Mouse (Mus musculus) embryonic facial prominence, embryonic 14.5 days (tissue): ENCODE results near the gene Satb1. TPM values are rescaled to one million over a fixed set of nuclear protein-coding genes. Genes with fewer than 3 reads are reported as not detected.

Source experiments
- ATAC-seq: fragments of 200-750 bp; cut with Nextera tagmentation; 2 replicates; pipeline ENCODE4 v1.8.0; 2017; ENCODE audit warnings: low read depth, moderate number of reproducible peaks, moderate TSS enrichment
- DNase-seq: peaks from one replicate; pipeline ENCODE4 v3.0.0-alpha.2; 2015; ENCODE audit warnings: low spot score
- H3K27ac ChIP-seq: fragments of 300-500 bp; sonication (generic); replicated peaks from 2 replicates; pipeline ENCODE4 v1.5.1; 2014; ENCODE audit warnings: low read depth, mild to moderate bottlenecking, low read length, moderate library complexity
- H3K27me3 ChIP-seq: fragments of 300-500 bp; sonication (generic); replicated peaks from 2 replicates; pipeline ENCODE4 v1.6.1; 2014; ENCODE audit warnings: low read length; ENCODE audit not compliant: control insufficient read depth, insufficient read depth
- H3K36me3 ChIP-seq: fragments of 300-500 bp; sonication (generic); 2 replicates; pipeline ENCODE4 v1.6.1; 2014; ENCODE audit warnings: low read length, mixed read lengths; ENCODE audit not compliant: control insufficient read depth, insufficient read depth
- H3K4me1 ChIP-seq: fragments of 300-500 bp; sonication (generic); 2 replicates; pipeline ENCODE4 v1.6.1; 2014; ENCODE audit warnings: antibody characterized with exemption, low read length; ENCODE audit not compliant: control insufficient read depth, insufficient read depth
- H3K4me2 ChIP-seq: fragments of 300-500 bp; sonication (generic); 2 replicates; pipeline ENCODE4 v1.6.1; 2014; ENCODE audit warnings: low read depth, mild to moderate bottlenecking, low read length, moderate library complexity, mixed read lengths
- H3K4me3 ChIP-seq: fragments of 300-500 bp; sonication (generic); 2 replicates; pipeline ENCODE4 v1.5.1; 2014; ENCODE audit warnings: low read depth, mild to moderate bottlenecking, low read length
- H3K9ac ChIP-seq: fragments of 300-500 bp; sonication (generic); 2 replicates; pipeline ENCODE4 v1.6.1; 2014; ENCODE audit warnings: low read depth, mild to moderate bottlenecking, low read length, moderate library complexity, mixed read lengths
- H3K9me3 ChIP-seq: fragments of 300-500 bp; sonication (generic); 2 replicates; pipeline ENCODE4 v1.6.1; 2016; ENCODE audit warnings: low read length; ENCODE audit not compliant: control insufficient read depth
- WGBS: fragments of 180-500 bp; shearing (Covaris S2); extraction: QIAGEN DNeasy Blood & Tissue Kit; methylation state at CpG from one replicate; pipeline ENCODE4 v1.1.7; 2014; 5-methylcytosine and 5-hydroxymethylcytosine counted together
- polyA plus RNA-seq: library from polyadenylated mRNA; unstranded; fragments of >200 nt; fragmentation: Nextera tagmentation; extraction: Ambion mirVana; gene quantifications from 2 replicates; pipeline ENCODE4 v1.2.1, GENCODE M21; 2014

The Satb1 gene
- polyA plus RNA-seq, 1 experiment from 2014 or later = 18.8 TPM

GRCm38 (mm10) chr17:51778961-51779360 lies 54.1 kb downstream of the Satb1 start:
- 71% methylated on average over 2 of the region's 2 CpGs for WGBS
- DNase-seq (no peak), ATAC-seq (no peak)
- no peak overlapping the region for H3K4me3 ChIP-seq
- H3K27ac ChIP-seq = no peak overlapping the region
- H3K9me3 ChIP-seq = no peaks in the 10 kb centered on the region
- H3K36me3 ChIP-seq = peaks cover 12% of the 10 kb centered on the region
- H3K27me3 ChIP-seq = no peaks in the 10 kb centered on the region
- no peak overlapping the region for H3K4me2 ChIP-seq
- peaks cover 3% of the 10 kb centered on the region; the same call in 1 of the 2 replicates for H3K4me1 ChIP-seq
- no peak overlapping the region for H3K9ac ChIP-seq

DNA sequence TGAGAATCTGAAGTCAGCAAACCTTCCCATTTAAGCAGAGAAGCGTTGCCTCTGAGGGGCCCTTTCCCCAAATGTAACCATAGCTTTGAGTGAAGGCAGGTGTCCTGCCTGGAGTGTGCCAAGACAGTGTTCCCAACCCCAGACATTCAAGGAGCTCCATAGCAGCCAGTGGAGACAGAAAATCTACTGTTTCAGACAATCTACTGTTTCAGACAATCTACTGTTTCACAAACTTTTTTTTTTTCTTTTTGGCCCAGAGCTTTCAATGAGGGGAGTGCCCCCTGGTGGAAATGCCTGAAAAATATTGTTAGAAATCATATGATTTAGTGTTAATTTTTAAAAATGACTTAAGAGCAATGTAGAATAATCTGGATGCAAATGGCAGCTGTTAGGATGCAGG lies 55.3 kb downstream of the Satb1 start:
- H3K4me1 ChIP-seq = peaks cover 3% of the 10 kb centered on the region; the same call in 1 of the 2 replicates
- peaks cover 12% of the 10 kb centered on the region for H3K36me3 ChIP-seq
- H3K9ac ChIP-seq = no peak overlapping the region
- H3K4me3 ChIP-seq = no peak overlapping the region
- DNase-seq (peak; percentile 72), ATAC-seq (peak; percentile 76; the same call in 1 of the 2 replicates)
- WGBS = 39% methylated on average over 1 of the region's 1 CpGs
- H3K27me3 ChIP-seq = no peaks in the 10 kb centered on the region
- H3K27ac ChIP-seq = no peak overlapping the region
- H3K4me2 ChIP-seq = no peak overlapping the region
- no peaks in the 10 kb centered on the region for H3K9me3 ChIP-seq

- no peak for ATAC-seq
- no peaks in the 10 kb centered on the region for H3K27me3 ChIP-seq
- WGBS = 60% methylated on average over 18 of the region's 18 CpGs
- no peaks in the 10 kb centered on the region for H3K9me3 ChIP-seq
- peak overlapping the region; percentile 38; the same call in 1 of the 2 replicates for H3K9ac ChIP-seq
- peak overlapping the region; percentile 31 for H3K4me2 ChIP-seq
- H3K4me3 ChIP-seq = peak overlapping the region; percentile 17; the same call in 1 of the 2 replicates
- H3K4me1 ChIP-seq = peaks cover 3% of the 10 kb centered on the region; the same call in 1 of the 2 replicates
- H3K27ac ChIP-seq = no peak overlapping the region
- peak; percentile 46 for DNase-seq
- no peaks in the 10 kb centered on the region for H3K36me3 ChIP-seq
Observed at GRCm38 (mm10) chr17:51775070-51775881, 57.8 kb downstream of the Satb1 start.

DNA sequence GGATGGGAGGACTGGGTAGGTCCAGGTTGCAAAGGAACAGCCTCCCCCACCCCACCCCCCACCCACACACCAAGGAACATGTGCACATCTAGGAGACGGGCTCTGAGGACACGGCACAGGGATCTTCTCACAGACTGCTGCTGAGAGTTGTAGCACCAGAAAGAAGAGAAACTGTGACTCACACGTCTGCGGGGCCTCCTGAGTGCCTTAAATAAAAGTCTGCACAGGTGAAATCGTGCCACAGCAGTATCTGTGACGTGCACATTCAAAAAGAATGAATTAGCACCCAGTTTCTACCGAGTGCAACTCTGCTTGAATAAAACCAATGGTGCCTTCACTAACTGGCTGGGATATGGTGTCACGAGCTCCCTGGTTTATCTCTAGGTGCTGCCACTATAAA lies 69.5 kb downstream of the Satb1 start:
- ATAC-seq (no peak), DNase-seq (no peak)
- H3K36me3 ChIP-seq = no peaks in the 10 kb centered on the region
- no peaks in the 10 kb centered on the region; the same call in 1 of the 2 replicates for H3K27me3 ChIP-seq
- H3K4me1 ChIP-seq = peaks cover 4% of the 10 kb centered on the region; the same call in 1 of the 2 replicates
- H3K27ac ChIP-seq = no peak overlapping the region
- WGBS = 88% methylated on average over 8 of the region's 8 CpGs
- no peak overlapping the region for H3K4me3 ChIP-seq
- no peaks in the 10 kb centered on the region for H3K9me3 ChIP-seq
- H3K9ac ChIP-seq = no peak overlapping the region
- no peak overlapping the region for H3K4me2 ChIP-seq

- Histone ChIP-seq H3K4me3 (no peak overlapping the region), H3K27ac (no peak overlapping the region), H3K4me1 (peaks cover 4% of the 10 kb centered on the region; the same call in 1 of the 2 replicates), H3K9me3 (no peaks in the 10 kb centered on the region), H3K4me2 (no peak overlapping the region), H3K9ac (no peak overlapping the region), H3K27me3 (no peaks in the 10 kb centered on the region; the same call in 1 of the 2 replicates), H3K36me3 (no peaks in the 10 kb centered on the region)
- ATAC-seq (no peak), DNase-seq (no peak)
- 76% methylated on average over 7 of the region's 7 CpGs for WGBS
Observed at GRCm38 (mm10) chr17:51762503-51762902, 70.6 kb downstream of the Satb1 start.

DNA sequence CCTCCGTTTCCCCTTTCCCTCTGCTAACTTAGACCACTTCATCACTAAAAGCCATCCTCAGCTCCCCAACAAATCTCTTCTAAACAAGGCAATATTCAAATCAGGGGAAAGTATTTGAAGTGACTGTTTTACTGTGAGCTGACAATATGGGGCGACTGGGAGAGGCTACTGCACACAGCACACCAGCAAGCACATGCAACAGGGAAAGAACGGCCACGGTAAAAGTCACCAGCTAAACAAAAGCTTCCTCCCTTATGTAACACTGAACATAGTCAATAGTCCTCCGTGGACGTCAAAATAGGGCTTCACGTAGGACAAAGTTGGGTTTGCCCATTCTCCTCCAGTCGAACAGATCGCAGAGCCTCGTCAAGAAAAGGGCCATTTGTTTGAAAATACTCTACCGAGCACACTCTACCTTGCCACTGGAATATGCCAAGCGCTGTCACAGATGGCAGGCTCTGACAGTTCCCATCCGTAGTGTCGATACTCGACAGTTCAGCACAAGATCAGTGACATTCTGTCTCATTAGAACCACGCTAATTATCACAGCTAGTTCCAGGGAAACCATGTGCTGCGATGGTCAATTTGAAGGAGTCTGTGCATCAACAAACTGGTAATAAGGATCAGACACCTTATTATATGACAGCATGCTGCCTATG lies 72.0 kb downstream of the Satb1 start:
- no peak overlapping the region for H3K9ac ChIP-seq
- H3K4me2 ChIP-seq = peak overlapping the region; percentile 45
- no peak overlapping the region for H3K27ac ChIP-seq
- peaks cover 4% of the 10 kb centered on the region; the same call in 1 of the 2 replicates for H3K4me1 ChIP-seq
- H3K4me3 ChIP-seq = no peak overlapping the region
- no peaks in the 10 kb centered on the region for H3K36me3 ChIP-seq
- 56% methylated on average over 17 of the region's 17 CpGs for WGBS
- no peaks in the 10 kb centered on the region for H3K9me3 ChIP-seq
- ATAC-seq = no peak
- DNase-seq = no peak
- no peaks in the 10 kb centered on the region; the same call in 1 of the 2 replicates for H3K27me3 ChIP-seq

DNA sequence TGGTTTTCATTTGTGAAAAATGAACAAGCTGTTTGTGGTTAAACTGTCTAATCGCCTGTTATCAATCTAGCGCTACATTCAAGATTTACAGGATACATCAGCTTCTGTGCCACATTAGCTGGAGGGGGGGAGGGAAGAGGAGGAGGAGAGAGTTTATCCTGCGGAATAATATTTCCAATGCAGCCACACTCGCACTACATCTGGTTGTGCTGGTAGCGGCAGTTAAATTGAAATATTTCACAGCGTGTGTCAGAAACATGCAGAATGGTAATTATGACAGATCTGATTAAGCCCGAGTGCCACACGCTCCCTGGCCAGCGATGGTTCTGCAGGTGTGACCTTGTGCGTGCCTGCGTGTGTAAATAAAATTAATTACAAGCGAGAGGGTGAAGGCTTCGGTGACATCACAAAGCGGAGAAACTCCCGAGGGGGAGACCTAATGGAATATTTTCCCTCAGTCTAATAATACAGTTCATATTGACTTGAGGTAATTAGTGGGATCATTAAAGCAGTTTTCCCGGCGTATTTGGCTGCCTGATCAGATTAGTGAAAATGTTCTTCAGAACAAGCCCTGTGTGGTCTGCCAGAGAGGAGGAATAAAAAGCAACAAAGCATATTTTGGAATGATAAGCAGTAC lies 72.7 kb downstream of the Satb1 start:
- H3K36me3 ChIP-seq = no peaks in the 10 kb centered on the region

DNA sequence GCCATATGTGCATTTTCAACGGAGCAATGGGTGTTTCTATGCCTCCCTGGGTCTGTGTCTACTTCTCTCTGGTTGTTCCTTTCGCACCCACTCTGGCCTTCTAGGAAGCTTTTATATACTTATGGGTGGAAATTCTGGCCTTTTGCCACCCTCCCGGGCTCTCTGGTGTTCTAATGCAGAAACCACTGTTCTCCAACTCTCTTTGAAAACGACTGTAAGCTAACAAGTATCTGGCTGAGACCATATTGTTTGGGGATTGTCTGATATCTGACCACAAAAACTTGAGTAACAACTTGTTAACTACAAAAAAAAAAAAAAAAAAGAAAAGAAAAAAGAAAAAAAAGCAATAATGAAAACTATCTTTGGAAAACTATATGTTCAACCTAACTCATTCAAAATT lies 73.6 kb downstream of the Satb1 start:
- DNase-seq = no peak
- WGBS = 62% methylated on average over 4 of the region's 4 CpGs

More for the DNA sequence above, 72.7 kb downstream of the Satb1 start:
- peak; percentile 43 for DNase-seq
- ATAC-seq = peak; percentile 65
- WGBS = 29% methylated on average over 17 of the region's 17 CpGs
- H3K4me2 ChIP-seq = peak overlapping the region; percentile 45
- H3K27ac ChIP-seq = no peak overlapping the region
- H3K9ac ChIP-seq = no peak overlapping the region
- peak overlapping the region; percentile 17 for H3K4me3 ChIP-seq
- H3K9me3 ChIP-seq = no peaks in the 10 kb centered on the region
- no peaks in the 10 kb centered on the region; the same call in 1 of the 2 replicates for H3K27me3 ChIP-seq
- peaks cover 4% of the 10 kb centered on the region; the same call in 1 of the 2 replicates for H3K4me1 ChIP-seq

More for the DNA sequence above, 73.6 kb downstream of the Satb1 start:
- Histone ChIP-seq H3K27ac (no peak overlapping the region), H3K9ac (no peak overlapping the region), H3K9me3 (no peaks in the 10 kb centered on the region), H3K4me3 (no peak overlapping the region), H3K4me1 (peaks cover 4% of the 10 kb centered on the region; the same call in 1 of the 2 replicates), H3K4me2 (no peak overlapping the region), H3K27me3 (no peaks in the 10 kb centered on the region; the same call in none of the 2 replicates), H3K36me3 (no peaks in the 10 kb centered on the region)
- no peak for ATAC-seq
